20 mouse cellular contexts compared by ENCODE assay signal in genomic region chr4:145353855-145354254, GRCm38 (mm10). TPM values are rescaled to one million over a fixed set of nuclear protein-coding genes. Genes with fewer than 3 reads are reported as not detected.
DNase-seq lines count a peak whose midpoint lies in the region; ATAC-seq and TF ChIP-seq lines count a peak whose summit lies in the region.
"Had no signal": no experiment of that assay in that cellular context is flagged by ENCODE, and none has a peak within 500 bp of the region (broad histone marks: within the 10 kb centered on the region; RNA-seq: fewer than 3 reads in every experiment).

No protein-coding gene starts in this region.

- TF ChIP-seq RAD21 in CH12.LX (IDR thresholded peaks at IDR 0.05; ENCODE audit: low read depth, low read length) = no peak

- H3K4me2 ChIP-seq in CH12.LX (ENCODE audit: insufficient read depth, low read depth, poor library complexity, severe bottlenecking) = peak overlapping the region; percentile 44
- H3K4me2 ChIP-seq: embryonic facial prominence, embryonic 12.5 days; forebrain, embryonic 15.5 days; midbrain, embryonic 12.5 days had no signal

- 7% methylated on average over 2 of the region's 2 CpGs for WGBS in spleen, adult 2 months

- no peaks in the 10 kb centered on the region for H3K79me2 ChIP-seq in CH12.LX (replicated peaks; ENCODE audit: control insufficient read depth, extremely low read depth, insufficient read depth, poor library complexity, severe bottlenecking)

- peak in 1 of 2 experiments; percentile 58 for DNase-seq in spleen, adult 2 months (ENCODE audit: low read depth in 1 of 2, low spot score in 2 of 2)
- DNase-seq in spleen, adult 12 weeks (ENCODE audit: low spot score) = no peak
- peak; percentile 74 for DNase-seq in CH12.LX (ENCODE audit: extremely low read depth)
- DNase-seq in gastrocnemius, postnatal 4 days (ENCODE audit: low spot score in 2 of 2) = no peak
- DNase-seq in c-Kit-positive CD71-positive TER-119-positive erythroid progenitor cells, embryonic 14.5 days (ENCODE audit: low spot score) = no peak
- no peak for DNase-seq in cerebellum, postnatal 14 days
- DNase-seq: adrenal gland, postnatal 14 days; cerebellum, adult 18-20 months; heart, adult 18-20 months; kidney, adult 11 months; kidney, postnatal 36 days; layer of hippocampus, adult 9-11 months; lung, adult 18-20 months; retina, postnatal 1 day had no signal

- H3K4me3 ChIP-seq in spleen, adult 2 months (ENCODE audit: extremely low read depth, insufficient read depth, insufficient read length) = no peak overlapping the region
- H3K4me3 ChIP-seq in CH12.LX (replicated peaks in 1 of 3; ENCODE audit: low read depth in 2 of 3, low read length in 2 of 3, poor library complexity in 1 of 3) = peak overlapping the region in 1 of 3 experiments; percentile 2
- H3K4me3 ChIP-seq: embryonic facial prominence, embryonic 12.5 days; forebrain, embryonic 15.5 days; midbrain, embryonic 12.5 days had no signal

- H3K4me1 ChIP-seq in spleen, adult 2 months (ENCODE audit: control insufficient read depth, insufficient read depth, insufficient read length) = peaks cover 5% of the 10 kb centered on the region; the same call in 1 of the 2 replicates
- peaks cover 11 to 41% of the 10 kb centered on the region in 2 experiments for H3K4me1 ChIP-seq in CH12.LX (ENCODE audit: control insufficient read depth in 1 of 2, insufficient read depth in 2 of 2)
- H3K4me1 ChIP-seq: embryonic facial prominence, embryonic 12.5 days; forebrain, embryonic 15.5 days; midbrain, embryonic 12.5 days had no signal

- H3K9me3 ChIP-seq in CH12.LX (replicated peaks; ENCODE audit: low read length) = peaks cover 3% of the 10 kb centered on the region
- H3K9me3 ChIP-seq: midbrain, embryonic 12.5 days had no signal

- H3K36me3 ChIP-seq in spleen, adult 2 months (ENCODE audit: control insufficient read depth, insufficient read depth, low read length) = no peaks in the 10 kb centered on the region
- H3K36me3 ChIP-seq in CH12.LX (replicated peaks in 1 of 2; ENCODE audit: control insufficient read depth in 1 of 2, insufficient read depth in 1 of 2, low read length in 1 of 2) = no peaks in the 10 kb centered on the region
- H3K36me3 ChIP-seq: embryonic facial prominence, embryonic 12.5 days; forebrain, embryonic 15.5 days; midbrain, embryonic 12.5 days had no signal

- in situ Hi-C loops in CH12.LX (cut with MboI; ENCODE audit: low pct_ligation_motif_present, low pct_unique_long_range_greater_than_20kb, low sequenced_read_pairs) = no loop called here

- no peak overlapping the region for H3K9ac ChIP-seq in CH12.LX (ENCODE audit: insufficient read depth, low read depth)
- H3K9ac ChIP-seq: embryonic facial prominence, embryonic 12.5 days; forebrain, embryonic 15.5 days; midbrain, embryonic 12.5 days had no signal

- no peaks in the 10 kb centered on the region for H3K27me3 ChIP-seq in spleen, adult 2 months (ENCODE audit: control insufficient read depth, insufficient read depth, low read length)
- H3K27me3 ChIP-seq in CH12.LX (replicated peaks) = no peaks in the 10 kb centered on the region
- H3K27me3 ChIP-seq: embryonic facial prominence, embryonic 12.5 days; forebrain, embryonic 15.5 days; midbrain, embryonic 12.5 days had no signal

- TF ChIP-seq POLR2A in spleen, adult 2 months (IDR thresholded peaks at IDR 0.05; ENCODE audit: low read depth, low read length) = no peak
- peak; percentile 26; the same call in 1 of the 2 replicates for TF ChIP-seq POLR2A in CH12.LX (IDR thresholded peaks at IDR 0.05; ENCODE audit: low read depth, low read length)

- no peak for TF ChIP-seq CTCF in spleen, adult 2 months (IDR thresholded peaks at IDR 0.05; ENCODE audit: extremely low read depth, insufficient read depth, insufficient read length, insufficient replicate concordance)
- no peak for TF ChIP-seq CTCF in CH12.LX (conservative IDR thresholded peaks at IDR 0.05 in 1 of 2, IDR thresholded peaks at IDR 0.05 in 1 of 2; ENCODE audit: low read depth in 2 of 2, low read length in 2 of 2)

- TF ChIP-seq EP300 in CH12.LX (IDR thresholded peaks at IDR 0.05; ENCODE audit: low read length) = peak; percentile 73

- peak; percentile 100 for ATAC-seq in inflammation-experienced regulatory T-cells, adult 6 months
- ATAC-seq in neutrophil, adult 5-6 weeks (ENCODE audit: extremely low read depth, insufficient number of reproducible peaks, low FRiP score, poor library complexity, severe bottlenecking) = peak; percentile 86
- ATAC-seq: forebrain, embryonic 15.5 days had no signal

- dilution Hi-C loops in CH12.LX (cut with MboI; ENCODE audit: extremely low pct_ligation_motif_present, extremely low pct_unique_long_range_greater_than_20kb, low sequenced_read_pairs) = no loop called here

- peak overlapping the region; percentile 28; the same call in 1 of the 2 replicates for H3K27ac ChIP-seq in spleen, adult 2 months (ENCODE audit: insufficient read depth, low read length)
- no peak overlapping the region for H3K27ac ChIP-seq in CH12.LX (ENCODE audit: insufficient read depth, low read depth)
- H3K27ac ChIP-seq: embryonic facial prominence, embryonic 12.5 days; forebrain, embryonic 15.5 days; midbrain, embryonic 12.5 days had no signal

TF ChIP-seq in CH12.LX, 34 proteins besides CTCF, POLR2A, EP300 and RAD21:
- TF ChIP-seq CHD1 (IDR thresholded peaks at IDR 0.05; ENCODE audit: low read depth, low read length) = no peak
- TF ChIP-seq CHD2 (IDR thresholded peaks at IDR 0.05; ENCODE audit: low read length) = no peak
- TF ChIP-seq TBP (conservative IDR thresholded peaks at IDR 0.05; ENCODE audit: low read depth, low read length) = peak; percentile 75
- peak; percentile 61; the same call in 1 of the 2 replicates for TF ChIP-seq TCF12 (IDR thresholded peaks at IDR 0.05; ENCODE audit: low read depth, low read length)
- peak; percentile 79 for TF ChIP-seq ETS1 (conservative IDR thresholded peaks at IDR 0.05; ENCODE audit: low read depth, low read length)
- no peak for TF ChIP-seq MAZ (IDR thresholded peaks at IDR 0.05; ENCODE audit: low read depth, low read length)
- peak; percentile 85 for TF ChIP-seq IRF4 (IDR thresholded peaks at IDR 0.05; ENCODE audit: low read depth, low read length)
- TF ChIP-seq ZKSCAN1 (IDR thresholded peaks at IDR 0.05; ENCODE audit: borderline replicate concordance, low read depth, low read length) = no peak
- 0 out of 2 replicates have a peak, but pooled peaks have one; percentile 51 for TF ChIP-seq MYC (IDR thresholded peaks at IDR 0.05; ENCODE audit: low read depth, low read length)
- TF ChIP-seq MXI1 (IDR thresholded peaks at IDR 0.05; ENCODE audit: low read depth, low read length) = no peak
- no peak for TF ChIP-seq JUND (conservative IDR thresholded peaks at IDR 0.05; ENCODE audit: low read depth, low read length)
- no peak; the same call in 1 of the 2 replicates for TF ChIP-seq JUN (IDR thresholded peaks at IDR 0.05; ENCODE audit: insufficient read depth, low read depth, low read length)

RNA-seq across cellular contexts. Expression of gene Tnfrsf8, which starts 38.9 kb away (rescaled TPM):
- polyA plus RNA-seq in spleen, adult 2 months (2012; rRNA removed) = 0.68 and 0.73 TPM in 2 replicates
- total RNA-seq in CH12.LX (2012; rRNA removed) (23.2 and 31.0 TPM in 2 replicates), CH12.LX (2014; rRNA removed) (18.9 and 24.7 TPM in 2 replicates)
- polyA plus RNA-seq in CH12.LX (2012; ENCODE audit: insufficient read length, low read depth) = 11.5 and 12.7 TPM in 2 replicates
- polyA plus RNA-seq in inflammation-experienced regulatory T-cells, adult 6 months (2017; shearing (Covaris generic)) = 10 to 100 TPM; 10.4 to 16.8 (median 14.5) TPM
- total RNA-seq in neutrophil, adult 5-6 weeks (2017) = 0.58 and 0.86 TPM in 2 replicates
- under 1 TPM; 0.20 to 0.29 TPM for total RNA-seq in gastrocnemius, postnatal 4 days (2021)
- polyA plus RNA-seq: C2C12; midbrain, embryonic 12.5 days had no signal

Comparison
In these comparisons a context has a peak if more than half of its experiments do, and no peak if none do; other contexts are left out.
1. RNA of gene Tnfrsf8, which starts 38.9 kb away (total RNA-seq): 18.9 to 31.0 TPM in CH12.LX; 0.58 to 0.86 TPM in neutrophil, adult 5-6 weeks and 0.20 to 0.29 TPM in gastrocnemius, postnatal 4 days; every median in the first group is over 10 times any median in the second.